ENCODE assay signal across 25 mouse cellular contexts in the genomic region with DNA sequence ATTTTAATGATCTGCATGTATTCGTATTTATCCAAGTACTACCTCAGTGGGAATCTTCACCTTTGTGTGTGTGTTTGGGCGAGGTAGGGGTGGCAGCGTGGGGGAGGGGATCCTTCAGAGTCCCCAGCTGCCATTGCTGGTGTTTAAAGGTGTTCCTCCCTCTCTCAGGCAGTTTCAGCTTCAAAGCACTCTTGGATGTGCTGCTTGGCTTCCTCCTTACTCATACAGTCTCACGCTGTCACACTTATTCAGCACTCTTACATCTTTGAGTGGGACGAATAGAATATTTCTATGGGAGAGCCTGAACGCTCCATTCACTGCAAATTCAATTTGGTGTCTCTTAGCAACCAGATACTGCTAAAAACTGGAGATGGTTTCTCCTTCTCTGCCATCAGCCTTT. TPM values are rescaled to one million over a fixed set of nuclear protein-coding genes. Genes with fewer than 3 reads are reported as not detected.
DNase-seq lines count a peak whose midpoint lies in the region; ATAC-seq and TF ChIP-seq lines count a peak whose summit lies in the region.
"Had no signal": no experiment of that assay in that cellular context is flagged by ENCODE, and none has a peak within 500 bp of the region (broad histone marks: within the 10 kb centered on the region; RNA-seq: fewer than 3 reads in every experiment).

No protein-coding gene starts in this region.

- no peak overlapping the region for H3K27ac ChIP-seq in forebrain, postnatal 0 days (ENCODE audit: low read depth, low read length)
- H3K27ac ChIP-seq in forebrain, embryonic 14.5 days (ENCODE audit: low read depth, low read length), result no peak overlapping the region
- H3K27ac ChIP-seq in kidney, embryonic 14.5 days (ENCODE audit: low read depth, low read length), result no peak overlapping the region
- H3K27ac ChIP-seq: hindbrain, embryonic 15.5 days; neural tube, embryonic 12.5 days had no signal

- WGBS in forebrain, postnatal 0 days, result 45% methylated on average over 6 of the region's 6 CpGs
- 63% methylated on average over 6 of the region's 6 CpGs for WGBS in forebrain, embryonic 14.5 days
- 70% methylated on average over 6 of the region's 6 CpGs for WGBS in kidney, embryonic 14.5 days

- intact Hi-C loops in left cerebral cortex, postnatal 14 days (cut with DNase I), result no loop called here

- no peak overlapping the region for H3K9ac ChIP-seq in forebrain, postnatal 0 days
- no peak overlapping the region for H3K9ac ChIP-seq in forebrain, embryonic 14.5 days (ENCODE audit: low read length)
- no peak overlapping the region for H3K9ac ChIP-seq in kidney, embryonic 14.5 days (ENCODE audit: low read depth, low read length)
- H3K9ac ChIP-seq: hindbrain, embryonic 15.5 days; neural tube, embryonic 12.5 days had no signal

- H3K4me2 ChIP-seq in forebrain, postnatal 0 days (ENCODE audit: low read depth), result no peak overlapping the region
- H3K4me2 ChIP-seq in forebrain, embryonic 14.5 days (ENCODE audit: low read length), result no peak overlapping the region
- H3K4me2 ChIP-seq in kidney, embryonic 14.5 days (replicated peaks; ENCODE audit: low read depth, low read length), result no peak overlapping the region
- H3K4me2 ChIP-seq: hindbrain, embryonic 15.5 days; liver, embryonic 11.5 days; neural tube, embryonic 12.5 days had no signal

- H3K36me3 ChIP-seq in forebrain, postnatal 0 days (ENCODE audit: insufficient read depth), result no peaks in the 10 kb centered on the region
- no peaks in the 10 kb centered on the region for H3K36me3 ChIP-seq in forebrain, embryonic 14.5 days (ENCODE audit: control insufficient read depth, insufficient read depth, low read length)
- H3K36me3 ChIP-seq in kidney, embryonic 14.5 days (ENCODE audit: control insufficient read depth, insufficient read depth, low read length), result no peaks in the 10 kb centered on the region
- H3K36me3 ChIP-seq: G1E; hindbrain, embryonic 15.5 days; neural tube, embryonic 12.5 days had no signal

- DNase-seq in forebrain, postnatal 0 days, result peak; percentile 36
- no peak for DNase-seq in forebrain, embryonic 14.5 days (ENCODE audit: low spot score)
- DNase-seq in left cerebral cortex, postnatal 14 days (ENCODE audit: low spot score in 2 of 2), result peak; percentile 6 to 23
- DNase-seq in left cerebral cortex, adult 8-10 months (ENCODE audit: low spot score in 2 of 2), result no peak
- DNase-seq in brain, embryonic 14.5 days (ENCODE audit: low read depth), result peak; percentile 28
- DNase-seq in thymus, postnatal 14 days, result peak; percentile 70
- no peak for DNase-seq in gastrocnemius, postnatal 10 days
- DNase-seq: adrenal gland, postnatal 25 days; cerebellum, adult 18-20 months; cerebellum, postnatal 25 days; embryo, embryonic 11 days; lung, adult 2 months; lung, postnatal 36 days; spleen, adult 18-20 months had no signal

- no peaks in the 10 kb centered on the region for H3K27me3 ChIP-seq in forebrain, postnatal 0 days (ENCODE audit: insufficient read depth, low read length)
- no peaks in the 10 kb centered on the region for H3K27me3 ChIP-seq in forebrain, embryonic 14.5 days (replicated peaks; ENCODE audit: control insufficient read depth, insufficient read depth, low read length)
- no peaks in the 10 kb centered on the region for H3K27me3 ChIP-seq in kidney, embryonic 14.5 days (ENCODE audit: control insufficient read depth, insufficient read depth, low read length)
- H3K27me3 ChIP-seq: hindbrain, embryonic 15.5 days; neural tube, embryonic 12.5 days had no signal

- no peak for TF ChIP-seq POLR2A in brain, embryonic 14.5 days (IDR thresholded peaks at IDR 0.05; ENCODE audit: borderline replicate concordance, extremely low read depth, insufficient read depth, insufficient read length, poor library complexity, severe bottlenecking)

- H3K4me1 ChIP-seq in forebrain, postnatal 0 days (ENCODE audit: insufficient read depth), result no peaks in the 10 kb centered on the region
- H3K4me1 ChIP-seq in forebrain, embryonic 14.5 days (ENCODE audit: control insufficient read depth, insufficient read depth, low read length), result no peaks in the 10 kb centered on the region
- no peaks in the 10 kb centered on the region for H3K4me1 ChIP-seq in kidney, embryonic 14.5 days (ENCODE audit: control insufficient read depth, insufficient read depth, low read length)
- H3K4me1 ChIP-seq: hindbrain, embryonic 15.5 days; neural tube, embryonic 12.5 days had no signal

- peak; percentile 76 for ATAC-seq in forebrain, postnatal 0 days
- no peak for ATAC-seq in forebrain, embryonic 14.5 days
- ATAC-seq in kidney, embryonic 14.5 days (ENCODE audit: low FRiP score, low TSS enrichment), result no peak
- ATAC-seq: intestine, postnatal 0 days had no signal

- no peaks in the 10 kb centered on the region for H3K9me3 ChIP-seq in forebrain, postnatal 0 days (ENCODE audit: low read length)
- H3K9me3 ChIP-seq in forebrain, embryonic 14.5 days (replicated peaks; ENCODE audit: control insufficient read depth, low read length), result no peaks in the 10 kb centered on the region
- no peaks in the 10 kb centered on the region for H3K9me3 ChIP-seq in kidney, embryonic 14.5 days (ENCODE audit: control insufficient read depth, low read length)
- H3K9me3 ChIP-seq: G1E; hindbrain, embryonic 15.5 days; neural tube, embryonic 12.5 days had no signal

- H3K4me3 ChIP-seq in forebrain, postnatal 0 days (ENCODE audit: low read depth, low read length), result no peak overlapping the region
- no peak overlapping the region for H3K4me3 ChIP-seq in forebrain, embryonic 14.5 days (ENCODE audit: low read depth, low read length)
- no peak overlapping the region for H3K4me3 ChIP-seq in kidney, embryonic 14.5 days (ENCODE audit: low read length)
- H3K4me3 ChIP-seq: hindbrain, embryonic 15.5 days; neural tube, embryonic 12.5 days had no signal

- TF ChIP-seq CTCF in forebrain, postnatal 0 days (IDR thresholded peaks at IDR 0.05; ENCODE audit: low read depth), result no peak
- TF ChIP-seq CTCF in brain, embryonic 14.5 days (IDR thresholded peaks at IDR 0.05; ENCODE audit: borderline replicate concordance, extremely low read depth, insufficient read depth, insufficient read length), result no peak

RNA-seq across cellular contexts. Expression of a gene that starts 3.0 kb away (rescaled TPM):
- total RNA-seq in forebrain, postnatal 0 days (2014; rRNA removed), result 0.08 TPM in 1 of 2 replicates, not detected in the other
- not detected in 2 replicates for polyA plus RNA-seq in forebrain, postnatal 0 days (2015; fragmentation: Nextera tagmentation; extraction: Ambion mirVana)
- not detected in 2 replicates for polyA plus RNA-seq in forebrain, embryonic 14.5 days (2014; fragmentation: Nextera tagmentation; extraction: Ambion mirVana)
- total RNA-seq in left cerebral cortex, postnatal 14 days (2021), result not detected
- total RNA-seq in left cerebral cortex, adult 8-10 months (2022), result not detected
- polyA plus RNA-seq in brain, embryonic 14.5 days (2012; rRNA removed), result not detected in 2 replicates
- not detected in 2 replicates for polyA plus RNA-seq in kidney, embryonic 14.5 days (2014; fragmentation: Nextera tagmentation; extraction: Ambion mirVana)
- total RNA-seq in gastrocnemius, postnatal 10 days (2021), result not detected
- total RNA-seq: adrenal gland, postnatal 25 days had no signal
- polyA plus RNA-seq: embryonic facial prominence, embryonic 14.5 days; G1E; heart, postnatal 0 days; kidney, embryonic 16.5 days; limb, embryonic 11.5 days; liver, embryonic 11.5 days; neural tube, embryonic 12.5 days; stomach, embryonic 14.5 days had no signal

Comparison
In these comparisons a context has a peak if more than half of its experiments do, and no peak if none do; other contexts are left out.
1. DNase-seq: peak in forebrain, postnatal 0 days (single experiment), left cerebral cortex, postnatal 14 days (2 of 2), brain, embryonic 14.5 days (single experiment) and thymus, postnatal 14 days (single experiment); none in forebrain, embryonic 14.5 days (single experiment), left cerebral cortex, adult 8-10 months (0 of 2) and gastrocnemius, postnatal 10 days (single experiment).